12 mouse cellular contexts compared by ENCODE assay signal in the genomic region with DNA sequence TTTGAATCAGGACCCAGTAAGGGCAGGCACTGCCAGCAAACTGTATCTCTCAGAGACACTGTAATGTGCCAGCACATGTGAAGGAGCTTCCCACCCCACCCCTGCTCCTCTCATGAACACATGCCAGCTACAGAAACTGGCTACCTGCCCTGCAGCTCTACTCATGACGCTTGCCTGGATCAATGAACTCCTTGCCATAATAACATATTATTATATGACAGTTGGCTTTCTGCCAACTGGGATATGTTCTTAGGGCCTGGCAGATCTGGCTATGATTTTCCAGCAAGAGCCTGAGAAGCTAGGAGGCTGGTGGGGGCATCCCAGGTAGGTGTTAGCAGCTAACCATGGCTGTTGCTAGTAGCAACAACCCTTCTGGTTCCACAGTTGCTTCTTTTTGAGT.
DNase-seq lines count a peak whose midpoint lies in the region; ATAC-seq and TF ChIP-seq lines count a peak whose summit lies in the region.
"Had no signal": no experiment of that assay in that cellular context is flagged by ENCODE, and none has a peak within 500 bp of the region (broad histone marks: within the 10 kb centered on the region; RNA-seq: fewer than 3 reads in every experiment).

No protein-coding gene starts in this region.

- H3K27me3 ChIP-seq in hindbrain, embryonic 15.5 days, result no peaks in the 10 kb centered on the region
- H3K27me3 ChIP-seq in hindbrain, embryonic 14.5 days (ENCODE audit: control insufficient read depth, insufficient read depth, low read length), result no peaks in the 10 kb centered on the region
- H3K27me3 ChIP-seq in midbrain, embryonic 16.5 days (ENCODE audit: control insufficient read depth, insufficient read depth, low read depth, low read length), result no peaks in the 10 kb centered on the region
- no peaks in the 10 kb centered on the region for H3K27me3 ChIP-seq in midbrain, embryonic 10.5 days (ENCODE audit: low read depth, poor library complexity, severe bottlenecking)
- H3K27me3 ChIP-seq in forebrain, postnatal 0 days (ENCODE audit: insufficient read depth, low read length), result no peaks in the 10 kb centered on the region
- H3K27me3 ChIP-seq: CH12.LX had no signal

- no peak overlapping the region for H3K4me2 ChIP-seq in hindbrain, embryonic 15.5 days
- no peak overlapping the region for H3K4me2 ChIP-seq in hindbrain, embryonic 14.5 days (replicated peaks)
- H3K4me2 ChIP-seq in midbrain, embryonic 16.5 days (ENCODE audit: low read length), result no peak overlapping the region
- H3K4me2 ChIP-seq in forebrain, postnatal 0 days (ENCODE audit: low read depth), result no peak overlapping the region

- TF ChIP-seq CTCF in forebrain, postnatal 0 days (IDR thresholded peaks at IDR 0.05; ENCODE audit: low read depth), result no peak

- H3K36me3 ChIP-seq in hindbrain, embryonic 15.5 days, result no peaks in the 10 kb centered on the region
- H3K36me3 ChIP-seq in hindbrain, embryonic 14.5 days (replicated peaks; ENCODE audit: control insufficient read depth, insufficient read depth), result no peaks in the 10 kb centered on the region
- H3K36me3 ChIP-seq in midbrain, embryonic 16.5 days (ENCODE audit: control insufficient read depth, insufficient read depth, low read length), result no peaks in the 10 kb centered on the region
- peaks cover 6% of the 10 kb centered on the region for H3K36me3 ChIP-seq in midbrain, embryonic 10.5 days
- no peaks in the 10 kb centered on the region for H3K36me3 ChIP-seq in forebrain, postnatal 0 days (ENCODE audit: insufficient read depth)

- no peak for DNase-seq in hindbrain, embryonic 14.5 days (ENCODE audit: low spot score)
- DNase-seq in midbrain, embryonic 10.5 days (ENCODE audit: low spot score), result no peak
- peak; percentile 76 for DNase-seq in forebrain, postnatal 0 days
- DNase-seq in right cerebral cortex, postnatal 10 days (ENCODE audit: low spot score in 2 of 2), result peak; percentile 52 to 59
- no peak for DNase-seq in kidney, postnatal 14 days
- DNase-seq: adrenal gland, postnatal 10 days; heart, postnatal 36 days; kidney, adult 2 months; liver, postnatal 0 days had no signal

- WGBS in hindbrain, embryonic 15.5 days, result 31% methylated on average over 1 of the region's 1 CpGs
- 48% methylated on average over 1 of the region's 1 CpGs for WGBS in hindbrain, embryonic 14.5 days
- WGBS in midbrain, embryonic 16.5 days, result 46% methylated on average over 1 of the region's 1 CpGs
- WGBS in midbrain, embryonic 10.5 days, result 94% methylated on average over 1 of the region's 1 CpGs
- 6% methylated on average over 1 of the region's 1 CpGs for WGBS in forebrain, postnatal 0 days

- ATAC-seq in hindbrain, embryonic 15.5 days (ENCODE audit: low FRiP score, low read depth), result 0 out of 2 replicates have a peak, but pooled peaks have one; percentile 44
- ATAC-seq in hindbrain, embryonic 14.5 days (ENCODE audit: low FRiP score), result no peak
- ATAC-seq in midbrain, embryonic 16.5 days, result 0 out of 2 replicates have a peak, but pooled peaks have one; percentile 5
- ATAC-seq in forebrain, postnatal 0 days, result peak; percentile 84
- ATAC-seq: liver, postnatal 0 days had no signal

- no peaks in the 10 kb centered on the region for H3K9me3 ChIP-seq in hindbrain, embryonic 15.5 days
- H3K9me3 ChIP-seq in hindbrain, embryonic 14.5 days (ENCODE audit: control insufficient read depth, low read length), result no peaks in the 10 kb centered on the region
- no peaks in the 10 kb centered on the region for H3K9me3 ChIP-seq in midbrain, embryonic 16.5 days (replicated peaks; ENCODE audit: control insufficient read depth, low read length, poor library complexity, severe bottlenecking)
- 0 out of 2 replicates have a peak, but pooled peaks cover 4% of the 10 kb centered on the region for H3K9me3 ChIP-seq in midbrain, embryonic 10.5 days (replicated peaks)
- no peaks in the 10 kb centered on the region for H3K9me3 ChIP-seq in forebrain, postnatal 0 days (ENCODE audit: low read length)

- H3K27ac ChIP-seq in hindbrain, embryonic 15.5 days (replicated peaks), result no peak overlapping the region
- no peak overlapping the region for H3K27ac ChIP-seq in hindbrain, embryonic 14.5 days
- H3K27ac ChIP-seq in midbrain, embryonic 16.5 days (ENCODE audit: low read length), result no peak overlapping the region
- H3K27ac ChIP-seq in midbrain, embryonic 10.5 days (replicated peaks), result no peak overlapping the region
- H3K27ac ChIP-seq in forebrain, postnatal 0 days (ENCODE audit: low read depth, low read length), result no peak overlapping the region

- no peak overlapping the region for H3K9ac ChIP-seq in hindbrain, embryonic 15.5 days
- no peak overlapping the region for H3K9ac ChIP-seq in hindbrain, embryonic 14.5 days
- no peak overlapping the region for H3K9ac ChIP-seq in midbrain, embryonic 16.5 days (ENCODE audit: low read depth, low read length)
- no peak overlapping the region for H3K9ac ChIP-seq in forebrain, postnatal 0 days
- H3K9ac ChIP-seq: liver, postnatal 0 days had no signal

- peaks cover 16% of the 10 kb centered on the region for H3K4me1 ChIP-seq in hindbrain, embryonic 15.5 days (replicated peaks)
- H3K4me1 ChIP-seq in hindbrain, embryonic 14.5 days (replicated peaks; ENCODE audit: control insufficient read depth, insufficient read depth, low read length), result peaks cover 17% of the 10 kb centered on the region; the same call in 1 of the 2 replicates
- peaks cover 4% of the 10 kb centered on the region for H3K4me1 ChIP-seq in midbrain, embryonic 16.5 days (ENCODE audit: control insufficient read depth, insufficient read depth, low read length)
- H3K4me1 ChIP-seq in midbrain, embryonic 10.5 days, result peaks cover 17% of the 10 kb centered on the region
- peaks cover 12% of the 10 kb centered on the region; the same call in 1 of the 2 replicates for H3K4me1 ChIP-seq in forebrain, postnatal 0 days (ENCODE audit: insufficient read depth)

- no peak overlapping the region for H3K4me3 ChIP-seq in hindbrain, embryonic 15.5 days
- no peak overlapping the region for H3K4me3 ChIP-seq in hindbrain, embryonic 14.5 days (replicated peaks; ENCODE audit: low read length)
- H3K4me3 ChIP-seq in midbrain, embryonic 16.5 days (ENCODE audit: low read depth, low read length), result no peak overlapping the region
- no peak overlapping the region for H3K4me3 ChIP-seq in midbrain, embryonic 10.5 days
- H3K4me3 ChIP-seq in forebrain, postnatal 0 days (ENCODE audit: low read depth, low read length), result no peak overlapping the region

Comparison
In these comparisons a context has a peak if more than half of its experiments do, and no peak if none do; other contexts are left out.
1. DNase-seq: peak in forebrain, postnatal 0 days (single experiment) and right cerebral cortex, postnatal 10 days (2 of 2); none in hindbrain, embryonic 14.5 days (single experiment), midbrain, embryonic 10.5 days (single experiment) and kidney, postnatal 14 days (single experiment).